Mouse (Mus musculus) mouse trophoblast stem cell (cell line): Measurements from ENCODE around the gene Nrxn2.

Experiments
- in situ Hi-C, 2 experiments: fragments of 300-500 bp; cut with MseI, MboI; formaldehyde crosslinking; loops; 2 replicates in 1 of 2; 3 replicates in 1 of 2; pipeline ENCODE4 v1.15.1; 2025

Nrxn2 gene

GRCm38 (mm10) chr19:6392743-6393393 is 25.7 kb upstream of the Nrxn2 start:
- in situ Hi-C loops: no loop called here

GRCm38 (mm10) chr19:6393637-6394036 is 24.9 kb upstream of the Nrxn2 start:
- in situ Hi-C loops: no loop called here

GRCm38 (mm10) chr19:6396237-6396636 is 22.3 kb upstream of the Nrxn2 start:
- in situ Hi-C loops: no loop called here

GRCm38 (mm10) chr19:6397582-6398249 is 20.8 kb upstream of the Nrxn2 start:
- in situ Hi-C loops: no loop called here

GRCm38 (mm10) chr19:6398447-6399284 is 19.9 kb upstream of the Nrxn2 start:
- in situ Hi-C loops: no loop called here

- in situ Hi-C loops: no loop called here
Observed at GRCm38 (mm10) chr19:6399285-6400095, 19.0 kb upstream of the Nrxn2 start, which contains the start of gene Rasgrp2. TSS of gene Rasgrp2 (plus strand) at chr19:6399340.

GRCm38 (mm10) chr19:6400096-6401086 is 18.1 kb upstream of the Nrxn2 start:
- in situ Hi-C loops: no loop called here

- in situ Hi-C loops: no loop called here
Observed at GRCm38 (mm10) chr19:6401131-6401815, 17.3 kb upstream of the Nrxn2 start.

GRCm38 (mm10) chr19:6401951-6402350 is 16.6 kb upstream of the Nrxn2 start:
- in situ Hi-C loops: no loop called here

GRCm38 (mm10) chr19:6403869-6404268 is 14.7 kb upstream of the Nrxn2 start:
- in situ Hi-C loops: no loop called here

GRCm38 (mm10) chr19:6405433-6405832 is 13.1 kb upstream of the Nrxn2 start:
- in situ Hi-C loops: no loop called here

GRCm38 (mm10) chr19:6407109-6407508 is 11.4 kb upstream of the Nrxn2 start:
- in situ Hi-C loops: no loop called here

- in situ Hi-C loops: no loop called here
Observed at GRCm38 (mm10) chr19:6407816-6408510, 10.6 kb upstream of the Nrxn2 start.

GRCm38 (mm10) chr19:6408749-6409148 is 9.8 kb upstream of the Nrxn2 start:
- in situ Hi-C loops: no loop called here

GRCm38 (mm10) chr19:6409176-6409575 is 9.4 kb upstream of the Nrxn2 start:
- in situ Hi-C loops: no loop called here

GRCm38 (mm10) chr19:6409936-6410335 is 8.6 kb upstream of the Nrxn2 start:
- in situ Hi-C loops: no loop called here

- in situ Hi-C loops: no loop called here
Observed at GRCm38 (mm10) chr19:6412798-6413197, 5.7 kb upstream of the Nrxn2 start.

GRCm38 (mm10) chr19:6415454-6415853 is 3.1 kb upstream of the Nrxn2 start:
- in situ Hi-C loops: no loop called here

GRCm38 (mm10) chr19:6416124-6416770 is 2.3 kb upstream of the Nrxn2 start:
- in situ Hi-C loops: no loop called here
